ENCODE assay signal across 8 mouse cellular contexts in genomic region chr17:50293241-50293731, GRCm38 (mm10). TPM values are rescaled to one million over a fixed set of nuclear protein-coding genes. Genes with fewer than 3 reads are reported as not detected.
DNase-seq lines count a peak whose midpoint lies in the region; ATAC-seq and TF ChIP-seq lines count a peak whose summit lies in the region.
"Had no signal": no experiment of that assay in that cellular context is flagged by ENCODE, and none has a peak within 500 bp of the region (broad histone marks: within the 10 kb centered on the region; RNA-seq: fewer than 3 reads in every experiment).

Dazl (minus strand) TSS chr17:50293636.

- peak within 1 kb of the TSS; percentile 66 for H3K27ac ChIP-seq in left cerebral cortex, adult 2 months
- H3K27ac ChIP-seq in embryonic facial prominence, embryonic 11.5 days (replicated peaks; ENCODE audit: low read depth, low read length) = no peak within 1 kb of the TSS
- peak within 1 kb of the TSS; percentile 65 for H3K27ac ChIP-seq in heart, embryonic 15.5 days
- H3K27ac ChIP-seq in lung, postnatal 0 days (ENCODE audit: low read length) = peak within 1 kb of the TSS; percentile 72; the same call in 1 of the 2 replicates

- intact Hi-C loops in left cerebral cortex, adult 2 months (cut with DNase I) = loop anchor here (2.0 to 10.0 kb wide), 4 partner anchors 116 to 682 kb away; partner anchors contain the start of gene Plcl2

- peak within 1 kb of the TSS; percentile 63 for H3K9ac ChIP-seq in embryonic facial prominence, embryonic 11.5 days (replicated peaks; ENCODE audit: low read length)
- peak within 1 kb of the TSS; percentile 61 for H3K9ac ChIP-seq in heart, embryonic 15.5 days
- peak within 1 kb of the TSS; percentile 48; the same call in 1 of the 2 replicates for H3K9ac ChIP-seq in lung, postnatal 0 days (replicated peaks; ENCODE audit: low read depth)

- peaks cover 7% of the 10 kb centered on the region for H3K9me3 ChIP-seq in embryonic facial prominence, embryonic 11.5 days (replicated peaks; ENCODE audit: control insufficient read depth, low read length)
- H3K9me3 ChIP-seq in heart, embryonic 15.5 days (replicated peaks) = peaks cover 9% of the 10 kb centered on the region; the same call in 1 of the 2 replicates
- peaks cover 6% of the 10 kb centered on the region; the same call in 1 of the 2 replicates for H3K9me3 ChIP-seq in lung, postnatal 0 days (ENCODE audit: low read length)

- ATAC-seq in embryonic facial prominence, embryonic 11.5 days (replicated peaks; ENCODE audit: insufficient number of reproducible peaks, low FRiP score, low TSS enrichment, low read depth) = peak; percentile 22; the same call in 1 of the 2 replicates
- no peak for ATAC-seq in heart, embryonic 15.5 days (replicated peaks; ENCODE audit: insufficient number of reproducible peaks, insufficient read depth, low FRiP score, low read depth)
- no peak for ATAC-seq in lung, postnatal 0 days
- no peak for ATAC-seq in monocyte, adult 5-6 weeks (replicated peaks; ENCODE audit: insufficient number of reproducible peaks, low FRiP score, low TSS enrichment, poor library complexity, severe bottlenecking)

- peak within 1 kb of the TSS; percentile 61 for H3K4me3 ChIP-seq in left cerebral cortex, adult 2 months
- peak within 1 kb of the TSS; percentile 41 for H3K4me3 ChIP-seq in embryonic facial prominence, embryonic 11.5 days (ENCODE audit: low read depth, low read length)
- peak within 1 kb of the TSS; percentile 61 for H3K4me3 ChIP-seq in heart, embryonic 15.5 days
- peak within 1 kb of the TSS; percentile 37 for H3K4me3 ChIP-seq in lung, postnatal 0 days (ENCODE audit: low read depth, low read length)
- H3K4me3 ChIP-seq: myocyte had no signal

- H3K4me2 ChIP-seq in embryonic facial prominence, embryonic 11.5 days (ENCODE audit: low read depth, low read length) = peak within 1 kb of the TSS; percentile 38
- H3K4me2 ChIP-seq in heart, embryonic 15.5 days = peak within 1 kb of the TSS; percentile 75
- H3K4me2 ChIP-seq in lung, postnatal 0 days (replicated peaks; ENCODE audit: low read depth, low read length) = peak within 1 kb of the TSS; percentile 64

- 93% methylated on average over 43 of the region's 43 CpGs for WGBS in embryonic facial prominence, embryonic 11.5 days
- 89% methylated on average over 43 of the region's 43 CpGs for WGBS in heart, embryonic 15.5 days
- 93% methylated on average over 42 of the region's 43 CpGs for WGBS in lung, postnatal 0 days

- no peaks in the 10 kb centered on the region for H3K27me3 ChIP-seq in embryonic facial prominence, embryonic 11.5 days (ENCODE audit: control insufficient read depth, insufficient read depth, low read length)
- no peaks in the 10 kb centered on the region for H3K27me3 ChIP-seq in heart, embryonic 15.5 days
- no peaks in the 10 kb centered on the region for H3K27me3 ChIP-seq in lung, postnatal 0 days (replicated peaks; ENCODE audit: insufficient read depth, low read length)

- no peaks in the 10 kb centered on the region for H3K36me3 ChIP-seq in embryonic facial prominence, embryonic 11.5 days (replicated peaks; ENCODE audit: control insufficient read depth, insufficient read depth, low read depth, low read length)
- no peaks in the 10 kb centered on the region for H3K36me3 ChIP-seq in heart, embryonic 15.5 days
- no peaks in the 10 kb centered on the region for H3K36me3 ChIP-seq in lung, postnatal 0 days (ENCODE audit: insufficient read depth, low read length)

- no peak for TF ChIP-seq EP300 in lung, postnatal 0 days (IDR thresholded peaks at IDR 0.05)

- no peak for TF ChIP-seq CTCF in left cerebral cortex, adult 2 months (IDR thresholded peaks at IDR 0.05)
- TF ChIP-seq CTCF in lung, postnatal 0 days (IDR thresholded peaks at IDR 0.05) = no peak

- peak in 1 of 2 experiments; percentile 16 for DNase-seq in left cerebral cortex, adult 2 months (ENCODE audit: extremely low spot score in 1 of 2, low spot score in 2 of 2)
- DNase-seq in left cerebral cortex, adult 11 months (ENCODE audit: low spot score) = no peak
- no peak for DNase-seq in embryonic facial prominence, embryonic 11.5 days (ENCODE audit: low spot score)
- no peak for DNase-seq in lung, postnatal 0 days (ENCODE audit: low spot score)
- DNase-seq in adrenal gland, adult (ENCODE audit: inconsistent age in 2 of 2, low spot score in 1 of 2) = no peak

- no peaks in the 10 kb centered on the region for H3K4me1 ChIP-seq in embryonic facial prominence, embryonic 11.5 days (ENCODE audit: control insufficient read depth, insufficient read depth, low read length)
- H3K4me1 ChIP-seq in heart, embryonic 15.5 days (replicated peaks) = peaks cover 7% of the 10 kb centered on the region; the same call in 1 of the 2 replicates
- no peaks in the 10 kb centered on the region for H3K4me1 ChIP-seq in lung, postnatal 0 days (ENCODE audit: insufficient read depth, low read depth, low read length)

RNA-seq across cellular contexts. Expression of gene Dazl, which starts in this region (rescaled TPM):
- 1 to 10 TPM; 2.8 to 4.1 TPM for total RNA-seq in left cerebral cortex, adult 2 months (2021)
- polyA plus RNA-seq in embryonic facial prominence, embryonic 11.5 days (2014; fragmentation: Nextera tagmentation; extraction: Ambion mirVana) = 0.60 TPM in 1 of 2 replicates, not detected in the other
- polyA plus RNA-seq in heart, embryonic 15.5 days (2015; fragmentation: Nextera tagmentation; extraction: Ambion mirVana) = 0.15 and 0.28 TPM in 2 replicates
- 0.11 TPM in 1 of 2 replicates, not detected in the other for polyA plus RNA-seq in lung, postnatal 0 days (2015; fragmentation: Nextera tagmentation; extraction: Ambion mirVana)
- not detected in 3 replicates for total RNA-seq in monocyte, adult 5-6 weeks (2017)
- polyA plus RNA-seq: myocyte had no signal

Comparison
In these comparisons a context has a peak if more than half of its experiments do, and no peak if none do; other contexts are left out.
1. Peak in ATAC-seq, H3K4me3 ChIP-seq, H3K9ac ChIP-seq and H3K4me2 ChIP-seq in embryonic facial prominence, embryonic 11.5 days; RNA of the gene not detected or under 1 TPM.